Mouse (Mus musculus): ENCODE results near the gene Obp1b. TPM values are rescaled to one million over a fixed set of nuclear protein-coding genes. Genes with fewer than 3 reads are reported as not detected.

Gene Obp1b
- total RNA-seq (2023): not detected

DNA sequence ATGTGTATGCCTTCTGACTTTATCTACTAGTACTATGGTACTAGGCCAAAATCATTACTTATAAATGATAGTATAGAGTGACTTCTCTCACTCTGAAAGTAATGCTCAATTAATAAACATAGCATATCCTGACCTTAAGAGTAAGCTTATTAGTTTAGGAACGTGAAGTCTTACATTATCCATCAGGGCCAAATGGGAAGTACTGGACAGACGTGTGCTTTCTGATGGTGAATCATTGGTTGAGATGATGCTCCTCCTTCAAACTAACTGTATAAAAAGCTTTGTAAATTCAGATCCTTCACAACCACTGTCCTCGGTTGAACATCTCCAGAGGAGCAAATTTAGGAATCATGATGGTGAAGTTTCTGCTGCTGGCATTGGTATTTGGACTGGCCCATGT, at the start of gene Obp1b:
Gene Obp1b (plus strand): TSS at position 301 of the 400 bp plus-strand sequence.

Other genes starting within 250 kb of the Obp1b start
- not detected for gene Obp1a, start 95.4 kb upstream of the Obp1b start, total RNA-seq (2023)
- not detected for gene Gm5938, start 61.3 kb upstream of the Obp1b start, total RNA-seq (2023)
- not detected for gene Gm14743, start 59.1 kb downstream of the Obp1b start, total RNA-seq (2023)
- not detected for gene 4930480E11Rik, start 182.9 kb downstream of the Obp1b start, total RNA-seq (2023)

All from CD4-positive naive resting alpha-beta T cell, adult 57 days (primary cell).